ENCODE assay signal across 8 mouse cellular contexts in genomic region chr11:97403614-97404183, GRCm38 (mm10). TPM values are rescaled to one million over a fixed set of nuclear protein-coding genes. Genes with fewer than 3 reads are reported as not detected.
DNase-seq lines count a peak whose midpoint lies in the region; ATAC-seq and TF ChIP-seq lines count a peak whose summit lies in the region.

No protein-coding gene starts in this region.

- TF ChIP-seq POLR2A in heart, adult 2 months (IDR thresholded peaks at IDR 0.05; ENCODE audit: insufficient read depth, low read depth, low read length), result no peak

- WGBS in heart, embryonic 14.5 days, result 43% methylated on average over 8 of the region's 8 CpGs
- 49% methylated on average over 8 of the region's 8 CpGs for WGBS in heart, adult 2 months
- 32% methylated on average over 8 of the region's 8 CpGs for WGBS in embryonic facial prominence, embryonic 13.5 days
- WGBS in intestine, embryonic 15.5 days, result 40% methylated on average over 8 of the region's 8 CpGs
- WGBS in midbrain, embryonic 16.5 days, result 46% methylated on average over 8 of the region's 8 CpGs

- TF ChIP-seq CTCF in heart, adult 2 months (IDR thresholded peaks at IDR 0.05), result no peak

- TF ChIP-seq EP300 in heart, adult 2 months (IDR thresholded peaks at IDR 0.05; ENCODE audit: insufficient read depth, low read depth, low read length), result no peak

- H3K27ac ChIP-seq in heart, embryonic 14.5 days (replicated peaks in 1 of 2; ENCODE audit: control insufficient read depth in 1 of 2, insufficient read depth in 1 of 2, low read depth in 2 of 2, low read length in 2 of 2), result no peak overlapping the region
- no peak overlapping the region for H3K27ac ChIP-seq in heart, adult 2 months
- peak overlapping the region; percentile 28; the same call in 1 of the 2 replicates for H3K27ac ChIP-seq in embryonic facial prominence, embryonic 13.5 days
- H3K27ac ChIP-seq in intestine, embryonic 15.5 days, result no peak overlapping the region
- H3K27ac ChIP-seq in midbrain, embryonic 16.5 days (ENCODE audit: low read length), result no peak overlapping the region; the same call in 1 of the 2 replicates

- H3K9me3 ChIP-seq in heart, embryonic 14.5 days (ENCODE audit: control insufficient read depth, low read length), result no peaks in the 10 kb centered on the region
- H3K9me3 ChIP-seq in embryonic facial prominence, embryonic 13.5 days, result no peaks in the 10 kb centered on the region
- H3K9me3 ChIP-seq in intestine, embryonic 15.5 days, result no peaks in the 10 kb centered on the region
- H3K9me3 ChIP-seq in midbrain, embryonic 16.5 days (replicated peaks; ENCODE audit: control insufficient read depth, low read length, poor library complexity, severe bottlenecking), result no peaks in the 10 kb centered on the region

- intact Hi-C loops in heart, adult 2 months (cut with DNase I), result no loop called here

- ATAC-seq in heart, embryonic 14.5 days (ENCODE audit: insufficient number of reproducible peaks, insufficient read depth, low FRiP score, low read depth), result no peak
- no peak for ATAC-seq in embryonic facial prominence, embryonic 13.5 days (ENCODE audit: insufficient number of reproducible peaks, insufficient read depth, low FRiP score, low TSS enrichment, low read depth)
- no peak for ATAC-seq in intestine, embryonic 15.5 days
- no peak for ATAC-seq in midbrain, embryonic 16.5 days

- no peaks in the 10 kb centered on the region for H3K79me2 ChIP-seq in heart, adult 2 months (replicated peaks; ENCODE audit: control insufficient read depth, insufficient read depth, low read length)

- DNase-seq in heart, adult 2 months, result no peak
- DNase-seq in layer of hippocampus, postnatal 36 days, result no peak
- DNase-seq in thymus, postnatal 0 days (ENCODE audit: low spot score), result no peak
- DNase-seq in frontal cortex, postnatal 14 days (ENCODE audit: low spot score in 2 of 2), result no peak

- no peaks in the 10 kb centered on the region for H3K36me3 ChIP-seq in heart, embryonic 14.5 days (ENCODE audit: control insufficient read depth, insufficient read depth, low read length)
- no peaks in the 10 kb centered on the region for H3K36me3 ChIP-seq in heart, adult 2 months (ENCODE audit: control insufficient read depth, insufficient read depth, low read length)
- H3K36me3 ChIP-seq in embryonic facial prominence, embryonic 13.5 days, result peaks cover 4% of the 10 kb centered on the region; the same call in 1 of the 2 replicates
- no peaks in the 10 kb centered on the region for H3K36me3 ChIP-seq in intestine, embryonic 15.5 days
- no peaks in the 10 kb centered on the region for H3K36me3 ChIP-seq in midbrain, embryonic 16.5 days (ENCODE audit: control insufficient read depth, insufficient read depth, low read length)

- peaks cover 39 to 53% of the 10 kb centered on the region in 2 experiments for H3K4me1 ChIP-seq in heart, embryonic 14.5 days (ENCODE audit: control insufficient read depth in 2 of 2, insufficient read depth in 2 of 2, low read length in 2 of 2)
- peaks cover 8% of the 10 kb centered on the region for H3K4me1 ChIP-seq in heart, adult 2 months (ENCODE audit: control insufficient read depth, insufficient read depth, low read length)
- H3K4me1 ChIP-seq in embryonic facial prominence, embryonic 13.5 days, result peaks cover 42% of the 10 kb centered on the region
- H3K4me1 ChIP-seq in intestine, embryonic 15.5 days (replicated peaks), result peaks cover 32% of the 10 kb centered on the region
- peaks cover 30% of the 10 kb centered on the region for H3K4me1 ChIP-seq in midbrain, embryonic 16.5 days (ENCODE audit: control insufficient read depth, insufficient read depth, low read length)

- H3K9ac ChIP-seq in heart, embryonic 14.5 days (ENCODE audit: low read length), result no peak overlapping the region
- no peak overlapping the region for H3K9ac ChIP-seq in heart, adult 2 months (ENCODE audit: low read depth, low read length)
- 0 out of 2 replicates have a peak overlapping the region, but pooled peaks have one; percentile 69 for H3K9ac ChIP-seq in embryonic facial prominence, embryonic 13.5 days
- H3K9ac ChIP-seq in intestine, embryonic 15.5 days, result no peak overlapping the region
- no peak overlapping the region for H3K9ac ChIP-seq in midbrain, embryonic 16.5 days (ENCODE audit: low read depth, low read length)

- H3K27me3 ChIP-seq in heart, embryonic 14.5 days (ENCODE audit: control insufficient read depth, insufficient read depth, low read length), result no peaks in the 10 kb centered on the region
- no peaks in the 10 kb centered on the region for H3K27me3 ChIP-seq in heart, adult 2 months (ENCODE audit: control insufficient read depth, insufficient read depth, low read length)
- H3K27me3 ChIP-seq in embryonic facial prominence, embryonic 13.5 days, result peaks cover 15% of the 10 kb centered on the region
- peaks cover 2% of the 10 kb centered on the region; the same call in 1 of the 2 replicates for H3K27me3 ChIP-seq in intestine, embryonic 15.5 days (replicated peaks)
- H3K27me3 ChIP-seq in midbrain, embryonic 16.5 days (ENCODE audit: control insufficient read depth, insufficient read depth, low read depth, low read length), result no peaks in the 10 kb centered on the region

- H3K4me3 ChIP-seq in heart, embryonic 14.5 days (ENCODE audit: control insufficient read depth in 1 of 2, insufficient read depth in 1 of 2, low read depth in 1 of 2, low read length in 2 of 2), result peak overlapping the region; percentile 52 to 62
- no peak overlapping the region for H3K4me3 ChIP-seq in heart, adult 2 months
- peak overlapping the region; percentile 60 for H3K4me3 ChIP-seq in embryonic facial prominence, embryonic 13.5 days
- peak overlapping the region; percentile 56 for H3K4me3 ChIP-seq in intestine, embryonic 15.5 days (replicated peaks)
- peak overlapping the region; percentile 63 for H3K4me3 ChIP-seq in midbrain, embryonic 16.5 days (ENCODE audit: low read depth, low read length)

- H3K4me2 ChIP-seq in heart, embryonic 14.5 days (ENCODE audit: low read length), result peak overlapping the region; percentile 99
- H3K4me2 ChIP-seq in embryonic facial prominence, embryonic 13.5 days, result peak overlapping the region; percentile 96
- H3K4me2 ChIP-seq in intestine, embryonic 15.5 days (replicated peaks), result peak overlapping the region; percentile 98
- peak overlapping the region; percentile 74 for H3K4me2 ChIP-seq in midbrain, embryonic 16.5 days (ENCODE audit: low read length)

RNA-seq across cellular contexts. Expression of gene Arhgap23, which starts 11.6 kb away (rescaled TPM):
- 7.1 and 8.4 TPM in 2 replicates for polyA plus RNA-seq in heart, embryonic 14.5 days (2014; fragmentation: Nextera tagmentation; extraction: Ambion mirVana)
- 10 to 100 TPM; 12.8 to 13.7 TPM for total RNA-seq in heart, adult 2 months (2021)
- 18.4 and 19.2 TPM in 2 replicates for polyA plus RNA-seq in heart, adult 2 months (2012; rRNA removed)
- 7.7 and 8.4 TPM in 2 replicates for polyA plus RNA-seq in embryonic facial prominence, embryonic 13.5 days (2015; fragmentation: Nextera tagmentation; extraction: Ambion mirVana)
- 4.2 and 4.6 TPM in 2 replicates for polyA plus RNA-seq in intestine, embryonic 15.5 days (2015; fragmentation: Nextera tagmentation; extraction: Ambion mirVana)
- polyA plus RNA-seq in midbrain, embryonic 16.5 days (2015; fragmentation: Nextera tagmentation; extraction: Ambion mirVana), result 8.6 and 9.6 TPM in 2 replicates
- total RNA-seq in layer of hippocampus, postnatal 36 days (2021), result 10 to 100 TPM; 73.4 to 75.4 TPM
- polyA plus RNA-seq in thymus, postnatal 0 days (2015; fragmentation: Nextera tagmentation; extraction: Ambion mirVana), result 1.6 and 2.9 TPM in 2 replicates

RNA-seq across cellular contexts. Expression of gene Socs7, which starts 41.3 kb away (rescaled TPM):
- polyA plus RNA-seq in heart, embryonic 14.5 days (2014; fragmentation: Nextera tagmentation; extraction: Ambion mirVana), result 2.2 and 3.6 TPM in 2 replicates
- total RNA-seq in heart, adult 2 months (2021), result 10 to 100 TPM; 21.4 to 22.8 TPM
- 8.9 and 18.6 TPM in 2 replicates for polyA plus RNA-seq in heart, adult 2 months (2012; rRNA removed)
- 4.7 and 5.3 TPM in 2 replicates for polyA plus RNA-seq in embryonic facial prominence, embryonic 13.5 days (2015; fragmentation: Nextera tagmentation; extraction: Ambion mirVana)
- 2.6 and 3.5 TPM in 2 replicates for polyA plus RNA-seq in intestine, embryonic 15.5 days (2015; fragmentation: Nextera tagmentation; extraction: Ambion mirVana)
- polyA plus RNA-seq in midbrain, embryonic 16.5 days (2015; fragmentation: Nextera tagmentation; extraction: Ambion mirVana), result 8.5 and 9.9 TPM in 2 replicates
- 10 to 100 TPM; 83.8 to 83.9 TPM for total RNA-seq in layer of hippocampus, postnatal 36 days (2021)
- polyA plus RNA-seq in thymus, postnatal 0 days (2015; fragmentation: Nextera tagmentation; extraction: Ambion mirVana), result 3.1 and 3.7 TPM in 2 replicates

RNA-seq across cellular contexts. Expression of gene Gpr179, which starts 51.8 kb away (rescaled TPM):
- 0.05 TPM in 2 replicates for polyA plus RNA-seq in heart, embryonic 14.5 days (2014; fragmentation: Nextera tagmentation; extraction: Ambion mirVana)
- under 1 TPM; 0.05 to 0.08 TPM for total RNA-seq in heart, adult 2 months (2021)
- 0.03 TPM in 1 of 2 replicates, not detected in the other for polyA plus RNA-seq in heart, adult 2 months (2012; rRNA removed)
- polyA plus RNA-seq in embryonic facial prominence, embryonic 13.5 days (2015; fragmentation: Nextera tagmentation; extraction: Ambion mirVana), result 0.15 and 0.21 TPM in 2 replicates
- polyA plus RNA-seq in intestine, embryonic 15.5 days (2015; fragmentation: Nextera tagmentation; extraction: Ambion mirVana), result 0.10 and 0.20 TPM in 2 replicates
- 0.70 and 0.89 TPM in 2 replicates for polyA plus RNA-seq in midbrain, embryonic 16.5 days (2015; fragmentation: Nextera tagmentation; extraction: Ambion mirVana)
- total RNA-seq in layer of hippocampus, postnatal 36 days (2021), result under 1 TPM; 0.23 to 0.30 TPM
- polyA plus RNA-seq in thymus, postnatal 0 days (2015; fragmentation: Nextera tagmentation; extraction: Ambion mirVana), result 0.27 and 0.38 TPM in 2 replicates
